Mouse (Mus musculus): ENCODE measurements around the gene Zfp275. TPM values are rescaled to one million over a fixed set of nuclear protein-coding genes. Genes with fewer than 3 reads are reported as not detected.
"Not testable (repeated sequence)": the region's sequence is repeated elsewhere in the genome, so short reads cannot be mapped to it uniquely, and the experiment has no call there.

The Zfp275 gene
- 13.8 and 14.7 TPM in 2 replicates for polyA plus RNA-seq (2015; fragmentation: Nextera tagmentation; extraction: Ambion mirVana)

- peak within 1 kb of the TSS; percentile 74 for H3K9ac ChIP-seq (replicated peaks; ENCODE audit: low read length)
- WGBS: 19% methylated on average over 34 of the region's 37 CpGs
- peak within 1 kb of the TSS; percentile 46; the same call in 1 of the 2 replicates for H3K27ac ChIP-seq (ENCODE audit: low read length)
- peak; percentile 98 for ATAC-seq (ENCODE audit: low FRiP score, low TSS enrichment)
- H3K27me3 ChIP-seq (ENCODE audit: insufficient read depth, low read length): no peaks in the 10 kb centered on the region; the same call in 1 of the 2 replicates
- no peaks in the 10 kb centered on the region for H3K9me3 ChIP-seq (ENCODE audit: low read length)
- peak within 1 kb of the TSS; percentile 55 for H3K4me2 ChIP-seq (replicated peaks; ENCODE audit: low read depth, low read length)
- H3K4me3 ChIP-seq (ENCODE audit: low read length): peak within 1 kb of the TSS; percentile 68
- H3K36me3 ChIP-seq (ENCODE audit: insufficient read depth, low read length): no peaks in the 10 kb centered on the region
- H3K4me1 ChIP-seq (ENCODE audit: insufficient read depth, low read length): no peaks in the 10 kb centered on the region
These were observed at the start of gene Zfp275 for GRCm38 (mm10) chrX:73342483-73342895. Gene Zfp275 (plus strand): TSS chrX:73342621.

DNA sequence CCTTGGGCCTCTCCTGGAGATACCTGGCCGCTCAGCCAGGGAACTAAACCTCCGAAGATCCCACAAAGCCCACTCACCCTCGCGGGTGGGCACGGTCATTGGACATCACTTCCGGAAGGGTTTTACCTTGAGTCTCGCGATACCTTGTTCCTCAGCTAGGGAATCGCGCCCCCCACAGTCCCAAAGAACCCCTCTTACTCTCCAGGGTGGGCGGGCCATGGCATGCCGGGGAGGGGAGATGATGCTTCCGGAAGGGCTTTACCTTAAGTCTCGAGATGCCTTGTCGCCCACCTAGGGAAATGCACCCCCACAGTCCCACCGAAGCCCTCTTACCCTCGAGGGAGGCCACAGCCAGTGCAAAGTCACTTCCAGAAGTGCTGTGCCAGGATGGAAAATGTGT lies 49.5 kb upstream of the Zfp275 start, which contains the start of the genes Xlr5a and Xlr5c:
TSS of gene Xlr5a (minus strand) at position 101 of the 400 bp plus-strand sequence.
TSS of gene Xlr5c (minus strand) at position 101 of the 400 bp plus-strand sequence.
- not testable (repeated sequence) for H3K9ac ChIP-seq (replicated peaks; ENCODE audit: low read length); H3K4me3 ChIP-seq (ENCODE audit: low read length); H3K36me3 ChIP-seq (ENCODE audit: insufficient read depth, low read length); H3K9me3 ChIP-seq (ENCODE audit: low read length); H3K4me1 ChIP-seq (ENCODE audit: insufficient read depth, low read length); H3K27me3 ChIP-seq (ENCODE audit: insufficient read depth, low read length); H3K27ac ChIP-seq (ENCODE audit: low read length); ATAC-seq (ENCODE audit: low FRiP score, low TSS enrichment); H3K4me2 ChIP-seq (replicated peaks; ENCODE audit: low read depth, low read length)
- 91% methylated on average over 13 of the region's 17 CpGs for WGBS

GRCm38 (mm10) chrX:73295745-73296144 lies 46.7 kb upstream of the Zfp275 start:
- H3K27me3 ChIP-seq (ENCODE audit: insufficient read depth, low read length); H3K4me3 ChIP-seq (ENCODE audit: low read length); H3K27ac ChIP-seq (ENCODE audit: low read length); ATAC-seq (ENCODE audit: low FRiP score, low TSS enrichment); H3K36me3 ChIP-seq (ENCODE audit: insufficient read depth, low read length); H3K4me2 ChIP-seq (replicated peaks; ENCODE audit: low read depth, low read length); H3K4me1 ChIP-seq (ENCODE audit: insufficient read depth, low read length); H3K9ac ChIP-seq (replicated peaks; ENCODE audit: low read length); H3K9me3 ChIP-seq (ENCODE audit: low read length): not testable (repeated sequence)
- WGBS: 53% methylated on average over 5 of the region's 10 CpGs

DNA sequence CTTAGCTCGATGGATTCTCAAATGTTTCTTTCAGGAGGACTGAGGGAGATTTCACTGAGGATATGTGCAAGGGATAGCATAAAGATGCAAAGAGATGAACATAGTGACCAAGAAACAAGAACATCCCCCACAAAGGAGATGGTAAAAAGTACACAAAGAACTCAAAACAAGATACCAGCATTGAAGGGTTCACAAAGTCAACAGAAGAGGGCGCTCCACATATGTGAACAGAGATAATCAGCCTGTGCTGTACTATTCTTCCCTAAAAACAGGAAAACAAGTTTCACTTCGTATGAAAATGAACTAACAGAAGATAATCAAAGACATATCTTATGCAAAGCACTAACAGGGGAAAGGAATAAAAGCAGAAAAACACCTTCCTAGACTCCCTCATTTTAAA lies 29.9 kb upstream of the Zfp275 start:
- Histone ChIP-seq H3K9ac (replicated peaks; ENCODE audit: low read length) (no peak overlapping the region), H3K36me3 (ENCODE audit: insufficient read depth, low read length) (no peaks in the 10 kb centered on the region), H3K9me3 (ENCODE audit: low read length) (no peaks in the 10 kb centered on the region), H3K4me3 (ENCODE audit: low read length) (no peak overlapping the region), H3K27me3 (ENCODE audit: insufficient read depth, low read length) (peaks cover 4% of the 10 kb centered on the region; the same call in 1 of the 2 replicates), H3K27ac (ENCODE audit: low read length) (no peak overlapping the region), H3K4me2 (replicated peaks; ENCODE audit: low read depth, low read length) (no peak overlapping the region), H3K4me1 (ENCODE audit: insufficient read depth, low read length) (no peaks in the 10 kb centered on the region)
- WGBS: 46% methylated on average over 3 of the region's 3 CpGs
- no peak for ATAC-seq (ENCODE audit: low FRiP score, low TSS enrichment)

- WGBS: 66% methylated on average over 3 of the region's 3 CpGs
- Histone ChIP-seq H3K4me2 (replicated peaks; ENCODE audit: low read depth, low read length) (no peak overlapping the region), H3K27ac (ENCODE audit: low read length) (no peak overlapping the region), H3K36me3 (ENCODE audit: insufficient read depth, low read length) (no peaks in the 10 kb centered on the region), H3K4me1 (ENCODE audit: insufficient read depth, low read length) (no peaks in the 10 kb centered on the region), H3K9ac (replicated peaks; ENCODE audit: low read length) (no peak overlapping the region), H3K27me3 (ENCODE audit: insufficient read depth, low read length) (peaks cover 4% of the 10 kb centered on the region; the same call in 1 of the 2 replicates), H3K9me3 (ENCODE audit: low read length) (no peaks in the 10 kb centered on the region), H3K4me3 (ENCODE audit: low read length) (no peak overlapping the region)
- no peak for ATAC-seq (ENCODE audit: low FRiP score, low TSS enrichment)
These were observed 21.4 kb upstream of the Zfp275 start for GRCm38 (mm10) chrX:73321029-73321428.

DNA sequence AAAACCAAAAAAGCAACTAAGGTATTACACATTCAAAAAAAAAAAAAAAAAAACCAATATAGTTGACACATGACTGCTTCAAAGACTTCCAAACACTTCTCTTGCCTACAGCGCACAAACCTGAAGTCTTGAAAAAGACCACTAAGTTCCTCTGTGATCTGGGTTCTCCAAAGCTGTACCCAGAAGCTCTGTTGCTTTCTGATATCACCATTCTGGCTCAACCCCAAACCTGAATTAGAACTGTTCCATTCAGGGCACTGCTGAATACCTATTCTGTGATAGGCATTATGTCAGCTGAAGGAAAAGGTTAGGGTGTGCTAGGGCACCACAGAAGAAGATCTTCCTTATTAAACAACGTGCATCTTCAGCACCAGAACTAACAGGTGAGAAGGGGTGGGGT lies 15.2 kb upstream of the Zfp275 start:
- H3K9me3 ChIP-seq (ENCODE audit: low read length): no peaks in the 10 kb centered on the region
- no peaks in the 10 kb centered on the region for H3K36me3 ChIP-seq (ENCODE audit: insufficient read depth, low read length)
- no peak overlapping the region for H3K27ac ChIP-seq (ENCODE audit: low read length)
- H3K4me1 ChIP-seq (ENCODE audit: insufficient read depth, low read length): no peaks in the 10 kb centered on the region
- no peak overlapping the region for H3K9ac ChIP-seq (replicated peaks; ENCODE audit: low read length)
- no peak overlapping the region for H3K4me2 ChIP-seq (replicated peaks; ENCODE audit: low read depth, low read length)
- ATAC-seq (ENCODE audit: low FRiP score, low TSS enrichment): no peak
- no peak overlapping the region for H3K4me3 ChIP-seq (ENCODE audit: low read length)
- WGBS: 65% methylated on average over 2 of the region's 2 CpGs
- H3K27me3 ChIP-seq (ENCODE audit: insufficient read depth, low read length): no peaks in the 10 kb centered on the region; the same call in 1 of the 2 replicates

DNA sequence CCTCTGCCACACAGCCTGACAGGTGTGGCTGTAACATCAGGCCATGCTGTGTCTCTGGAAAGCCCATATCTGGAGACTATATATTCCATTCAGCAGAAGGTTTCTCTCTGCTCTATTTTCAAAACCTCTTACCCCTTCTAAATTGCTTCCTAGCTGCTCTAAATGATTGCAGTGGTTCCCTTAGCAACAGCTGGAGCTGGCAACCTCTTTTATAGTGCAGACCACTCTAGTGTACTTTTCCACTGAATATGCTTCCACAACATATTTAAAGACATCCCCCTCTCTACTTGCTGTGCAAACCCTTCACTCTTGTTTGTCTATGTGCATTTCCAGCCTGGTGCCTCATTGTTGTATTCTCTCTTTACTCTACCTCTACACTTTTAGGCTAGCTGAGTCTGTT lies 8.9 kb upstream of the Zfp275 start:
- H3K9me3 ChIP-seq (ENCODE audit: low read length): no peaks in the 10 kb centered on the region
- peaks cover 16% of the 10 kb centered on the region; the same call in 1 of the 2 replicates for H3K27me3 ChIP-seq (ENCODE audit: insufficient read depth, low read length)
- H3K4me3 ChIP-seq (ENCODE audit: low read length): no peak overlapping the region
- H3K36me3 ChIP-seq (ENCODE audit: insufficient read depth, low read length): no peaks in the 10 kb centered on the region
- no peak overlapping the region for H3K9ac ChIP-seq (replicated peaks; ENCODE audit: low read length)
- no peak for ATAC-seq (ENCODE audit: low FRiP score, low TSS enrichment)
- no peak overlapping the region for H3K27ac ChIP-seq (ENCODE audit: low read length)
- H3K4me1 ChIP-seq (ENCODE audit: insufficient read depth, low read length): no peaks in the 10 kb centered on the region
- H3K4me2 ChIP-seq (replicated peaks; ENCODE audit: low read depth, low read length): no peak overlapping the region

- WGBS: 86% methylated on average over 4 of the region's 4 CpGs
- no peaks in the 10 kb centered on the region for H3K36me3 ChIP-seq (ENCODE audit: insufficient read depth, low read length)
- ATAC-seq (ENCODE audit: low FRiP score, low TSS enrichment): no peak
- H3K27ac ChIP-seq (ENCODE audit: low read length): no peak within 1 kb of the TSS
- no peak within 1 kb of the TSS for H3K4me3 ChIP-seq (ENCODE audit: low read length)
- H3K4me1 ChIP-seq (ENCODE audit: insufficient read depth, low read length): no peaks in the 10 kb centered on the region
- peaks cover 16% of the 10 kb centered on the region; the same call in 1 of the 2 replicates for H3K27me3 ChIP-seq (ENCODE audit: insufficient read depth, low read length)
- H3K9me3 ChIP-seq (ENCODE audit: low read length): no peaks in the 10 kb centered on the region
- no peak within 1 kb of the TSS for H3K4me2 ChIP-seq (replicated peaks; ENCODE audit: low read depth, low read length)
- no peak within 1 kb of the TSS for H3K9ac ChIP-seq (replicated peaks; ENCODE audit: low read length)
These were observed 5.7 kb upstream of the Zfp275 start, which contains the start of gene Gm45015 for GRCm38 (mm10) chrX:73336740-73337139. Gene Gm45015 (minus strand): TSS chrX:73336840.

- H3K4me3 ChIP-seq (ENCODE audit: low read length): no peak overlapping the region
- WGBS: 52% methylated on average over 1 of the region's 1 CpGs
These were observed 948 bp upstream of the Zfp275 start for GRCm38 (mm10) chrX:73341473-73341872.

DNA sequence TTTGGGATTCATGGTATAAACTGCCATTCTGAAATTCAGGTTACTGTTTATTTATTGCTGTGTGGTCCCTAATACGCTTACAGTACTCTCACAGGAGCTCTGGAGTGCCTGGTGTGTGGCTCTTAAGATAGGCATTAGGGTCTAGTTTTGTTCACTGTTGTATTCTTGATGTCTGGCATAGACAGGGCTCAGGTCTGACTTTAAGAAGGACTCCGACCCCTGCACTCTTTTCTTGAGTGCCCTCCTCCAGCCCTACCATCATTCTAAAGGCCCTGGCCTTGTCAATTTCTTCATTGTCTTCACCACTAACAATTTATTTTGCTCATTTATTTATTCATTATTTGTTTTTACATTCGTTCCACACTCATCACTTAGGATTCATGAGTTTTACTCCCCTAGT lies 353 bp upstream of the Zfp275 start:
- Histone ChIP-seq H3K9me3 (ENCODE audit: low read length) (no peaks in the 10 kb centered on the region), H3K27me3 (ENCODE audit: insufficient read depth, low read length) (peaks cover 2% of the 10 kb centered on the region; the same call in 1 of the 2 replicates), H3K36me3 (ENCODE audit: insufficient read depth, low read length) (no peaks in the 10 kb centered on the region), H3K4me1 (ENCODE audit: insufficient read depth, low read length) (no peaks in the 10 kb centered on the region), H3K4me2 (replicated peaks; ENCODE audit: low read depth, low read length) (peak overlapping the region; percentile 55), H3K27ac (ENCODE audit: low read length) (no peak overlapping the region), H3K4me3 (ENCODE audit: low read length) (peak overlapping the region; percentile 68), H3K9ac (replicated peaks; ENCODE audit: low read length) (no peak overlapping the region)
- 40% methylated on average over 3 of the region's 3 CpGs for WGBS
- ATAC-seq (ENCODE audit: low FRiP score, low TSS enrichment): peak; percentile 42; the same call in 1 of the 2 replicates

More at GRCm38 (mm10) chrX:73341473-73341872, 948 bp upstream of the Zfp275 start:
- H3K36me3 ChIP-seq (ENCODE audit: insufficient read depth, low read length): no peaks in the 10 kb centered on the region
- H3K27me3 ChIP-seq (ENCODE audit: insufficient read depth, low read length): peaks cover 7% of the 10 kb centered on the region; the same call in 1 of the 2 replicates
- H3K4me1 ChIP-seq (ENCODE audit: insufficient read depth, low read length): no peaks in the 10 kb centered on the region
- no peaks in the 10 kb centered on the region for H3K9me3 ChIP-seq (ENCODE audit: low read length)
- no peak overlapping the region for H3K9ac ChIP-seq (replicated peaks; ENCODE audit: low read length)
- no peak overlapping the region for H3K27ac ChIP-seq (ENCODE audit: low read length)
- no peak overlapping the region for H3K4me2 ChIP-seq (replicated peaks; ENCODE audit: low read depth, low read length)
- no peak for ATAC-seq (ENCODE audit: low FRiP score, low TSS enrichment)

Measured in kidney, embryonic 16.5 days (tissue).